Mouse (Mus musculus) T-helper 2 cell (primary cell): ENCODE data around the gene Ivd.

Experiments used
- in situ Hi-C: fragments of 300-600 bp; cut with MboI, MseI; formaldehyde crosslinking; loops from one replicate; pipeline ENCODE4 v1.15.1; 2025; ENCODE audit warnings: high pct_unique_total_duplicates

Ivd gene

GRCm38 (mm10) chr2:118881956-118882355 is 20.2 kb downstream of the Ivd start:
- in situ Hi-C loops: loop anchor here (5.0 kb wide), 1 partner anchor 120 kb away; the partner anchor contains the start of gene Ccdc9b

- in situ Hi-C loops: loop anchor here (5.0 kb wide), 1 partner anchor 121 kb away; the partner anchor contains the start of gene Ccdc9b
Measured at GRCm38 (mm10) chr2:118882840-118883679, 21.3 kb downstream of the Ivd start.

- in situ Hi-C loops: no loop called here
Measured at GRCm38 (mm10) chr2:118887440-118887839, 25.7 kb downstream of the Ivd start.

- in situ Hi-C loops: no loop called here
Measured at GRCm38 (mm10) chr2:118887845-118888548, 26.2 kb downstream of the Ivd start.

- in situ Hi-C loops: loop anchor here (10.0 kb wide), 1 partner anchor 236 kb away; no protein-coding TSS in a partner anchor
Measured at GRCm38 (mm10) chr2:118891173-118891572, 29.4 kb downstream of the Ivd start.

GRCm38 (mm10) chr2:118895990-118896913 is 34.5 kb downstream of the Ivd start:
- in situ Hi-C loops: loop anchor here (10.0 kb wide), 1 partner anchor 241 kb away; no protein-coding TSS in a partner anchor

DNA sequence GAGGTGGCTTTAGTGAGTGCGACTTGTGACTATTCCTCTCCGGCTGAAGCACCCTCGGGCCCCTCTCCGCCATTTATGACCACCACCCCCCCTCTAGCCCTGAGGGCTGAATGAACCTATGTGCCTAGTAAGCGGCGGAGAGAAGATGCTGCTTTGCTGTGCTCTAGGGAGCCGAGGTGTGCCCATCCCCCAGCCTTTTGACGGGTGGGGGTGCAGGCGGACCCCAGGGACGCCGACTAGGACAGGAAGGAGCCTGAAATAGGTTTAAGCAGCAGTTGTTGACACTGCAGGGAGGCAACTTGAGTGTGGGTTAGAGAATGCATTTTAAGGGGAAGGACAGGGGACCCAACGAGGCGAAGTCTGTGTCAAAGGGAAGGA is 35.1 kb downstream of the Ivd start:
- in situ Hi-C loops: loop anchor here (10.0 kb wide), 1 partner anchor 242 kb away; no protein-coding TSS in a partner anchor

DNA sequence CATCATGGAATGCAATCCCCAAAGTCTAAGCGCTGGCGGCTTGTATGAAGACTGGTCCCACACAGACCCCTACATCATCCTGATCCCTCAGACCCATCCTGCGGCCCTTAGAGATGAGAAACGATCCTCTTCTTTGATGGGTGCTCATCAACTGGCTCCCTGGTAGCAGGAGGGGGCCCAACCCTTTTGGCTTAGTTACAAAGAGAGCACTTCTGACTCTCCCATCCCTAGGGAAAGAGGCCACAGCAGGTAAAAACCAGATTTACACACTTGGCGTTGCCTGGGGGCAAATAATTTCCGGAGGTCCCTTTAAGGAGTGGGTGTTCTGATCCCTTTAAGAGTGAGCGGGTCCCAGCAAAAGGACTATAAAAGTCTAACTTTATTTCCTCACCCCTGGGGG is 35.6 kb downstream of the Ivd start:
- in situ Hi-C loops: loop anchor here (10.0 kb wide), 1 partner anchor 243 kb away; no protein-coding TSS in a partner anchor

DNA sequence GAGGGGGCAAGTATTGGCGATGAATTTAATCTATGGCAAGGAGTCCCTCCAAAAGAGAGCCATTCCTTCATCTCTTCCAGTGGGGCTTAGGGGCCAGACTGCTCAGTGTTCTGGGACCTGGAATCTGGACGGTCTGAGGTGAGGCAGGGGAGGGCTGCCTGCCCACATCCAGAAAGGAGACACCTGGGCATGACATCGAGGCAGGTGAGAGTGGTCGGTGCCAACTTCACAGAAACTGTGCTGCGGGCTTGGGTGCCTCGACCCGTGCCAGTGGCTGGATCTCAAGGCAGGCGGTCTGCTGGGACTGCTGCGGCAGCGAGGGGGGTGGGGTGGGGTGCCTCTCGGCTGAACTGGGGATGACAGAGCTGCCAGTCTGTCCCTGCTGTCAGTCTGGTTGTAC is 36.1 kb downstream of the Ivd start:
- in situ Hi-C loops: loop anchor here (10.0 kb wide), 1 partner anchor 243 kb away; no protein-coding TSS in a partner anchor

DNA sequence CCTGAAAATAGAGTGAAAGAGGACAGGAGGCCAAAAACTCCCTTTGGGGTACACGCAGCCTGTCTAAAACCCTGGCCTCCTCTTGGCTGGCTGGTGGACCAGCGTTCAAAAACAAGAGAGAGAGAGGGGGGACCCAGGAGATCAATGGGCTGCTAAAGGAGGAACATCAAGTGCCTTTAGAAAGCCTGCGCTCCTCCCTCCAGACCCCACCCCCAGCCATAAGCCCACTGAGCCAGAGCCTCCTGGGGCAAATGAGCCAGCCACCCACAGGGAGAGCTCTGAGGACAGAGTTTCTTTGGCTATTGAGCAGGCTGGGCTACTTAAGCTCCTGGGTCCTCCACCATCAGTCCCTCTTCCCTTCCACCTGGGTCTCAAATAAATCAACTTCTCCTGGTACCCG is 37.0 kb downstream of the Ivd start:
- in situ Hi-C loops: loop anchor here (10.0 kb wide), 1 partner anchor 244 kb away; no protein-coding TSS in a partner anchor

DNA sequence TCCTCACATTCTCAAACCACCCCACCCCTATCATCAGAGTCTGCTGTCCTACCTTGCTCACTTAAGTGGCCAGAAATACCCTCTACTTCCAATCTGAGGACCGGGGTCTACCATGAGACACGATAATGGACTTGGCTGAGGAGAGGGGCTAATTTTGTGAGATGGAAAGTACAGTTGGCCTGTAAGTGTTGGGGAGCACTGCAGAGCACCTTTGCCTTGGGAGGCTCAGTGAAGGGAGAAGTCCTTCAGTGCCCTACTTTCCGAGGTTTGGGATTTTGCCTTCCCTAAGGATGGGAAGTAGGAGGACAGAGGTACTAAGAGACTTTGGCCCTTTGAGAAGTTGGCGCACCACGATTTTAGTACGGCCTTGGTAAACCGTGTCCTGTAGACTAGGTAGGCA is 37.6 kb downstream of the Ivd start:
- in situ Hi-C loops: loop anchor here (10.0 kb wide), 1 partner anchor 245 kb away; no protein-coding TSS in a partner anchor

- in situ Hi-C loops: loop anchor here (10.0 kb wide), 1 partner anchor 245 kb away; no protein-coding TSS in a partner anchor
Measured at GRCm38 (mm10) chr2:118899981-118900825, 38.4 kb downstream of the Ivd start, which contains the start of gene Bahd1. Gene Bahd1, plus strand, starts transcription at chr2:118900377.

DNA sequence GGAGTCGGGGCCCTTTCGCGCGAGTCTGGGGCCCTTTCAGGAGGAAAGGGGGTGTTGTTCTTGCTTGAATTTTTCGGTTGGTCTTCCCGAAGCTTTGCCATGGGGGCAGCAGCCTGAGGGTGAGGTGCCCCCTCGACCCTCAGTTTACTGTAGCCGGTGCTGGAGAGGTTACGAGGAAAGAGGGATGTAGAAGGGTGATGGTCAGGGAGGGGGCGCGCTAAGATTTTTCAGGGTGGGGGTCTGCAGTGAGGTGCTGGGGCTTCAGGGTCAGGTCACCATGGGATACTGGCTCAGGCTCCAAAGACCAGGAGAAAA is 39.0 kb downstream of the Ivd start:
- in situ Hi-C loops: no loop called here

DNA sequence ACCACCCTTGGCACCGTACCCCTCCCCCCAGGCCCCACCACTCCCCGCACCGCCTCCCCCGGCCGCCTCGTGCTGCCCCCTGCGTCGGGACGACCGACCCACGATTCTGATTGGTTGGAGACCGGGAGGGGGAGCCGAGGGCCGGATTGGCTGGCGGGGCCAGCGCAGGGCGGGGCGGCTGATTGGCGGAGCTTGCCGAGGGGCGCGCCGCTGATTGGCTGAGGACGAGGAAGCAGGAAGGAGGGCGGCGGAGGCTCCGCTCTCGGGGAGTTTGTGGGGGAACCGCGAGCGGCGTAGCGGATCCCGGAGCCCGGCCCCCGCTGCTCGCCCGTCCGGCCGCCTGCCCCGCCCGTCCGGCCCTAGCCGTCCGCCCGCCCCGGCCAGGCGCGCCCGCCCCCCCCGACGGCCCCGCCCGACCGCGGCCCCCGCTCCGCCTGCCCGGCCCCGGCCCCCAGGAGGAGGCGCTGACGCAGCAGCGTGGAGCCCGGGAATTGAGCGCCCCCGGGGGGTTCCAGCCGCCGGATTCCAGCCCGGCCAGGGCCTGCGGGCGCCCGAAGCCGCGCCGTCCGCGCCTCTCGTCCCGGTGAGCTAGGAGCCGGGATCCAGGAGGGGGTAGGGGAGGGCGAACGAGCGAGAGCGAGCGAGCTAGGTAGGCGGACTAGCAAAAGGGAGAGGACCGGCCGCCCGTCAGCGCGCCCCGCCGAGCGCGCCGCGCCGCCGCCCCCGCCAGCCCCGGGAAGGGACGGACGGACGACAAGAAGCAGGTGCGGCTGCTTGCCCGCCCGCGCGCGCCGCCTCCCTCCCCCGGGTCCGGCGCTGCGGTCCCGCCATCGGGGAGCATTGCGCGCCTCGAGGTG is 39.6 kb downstream of the Ivd start:
- in situ Hi-C loops: no loop called here

DNA sequence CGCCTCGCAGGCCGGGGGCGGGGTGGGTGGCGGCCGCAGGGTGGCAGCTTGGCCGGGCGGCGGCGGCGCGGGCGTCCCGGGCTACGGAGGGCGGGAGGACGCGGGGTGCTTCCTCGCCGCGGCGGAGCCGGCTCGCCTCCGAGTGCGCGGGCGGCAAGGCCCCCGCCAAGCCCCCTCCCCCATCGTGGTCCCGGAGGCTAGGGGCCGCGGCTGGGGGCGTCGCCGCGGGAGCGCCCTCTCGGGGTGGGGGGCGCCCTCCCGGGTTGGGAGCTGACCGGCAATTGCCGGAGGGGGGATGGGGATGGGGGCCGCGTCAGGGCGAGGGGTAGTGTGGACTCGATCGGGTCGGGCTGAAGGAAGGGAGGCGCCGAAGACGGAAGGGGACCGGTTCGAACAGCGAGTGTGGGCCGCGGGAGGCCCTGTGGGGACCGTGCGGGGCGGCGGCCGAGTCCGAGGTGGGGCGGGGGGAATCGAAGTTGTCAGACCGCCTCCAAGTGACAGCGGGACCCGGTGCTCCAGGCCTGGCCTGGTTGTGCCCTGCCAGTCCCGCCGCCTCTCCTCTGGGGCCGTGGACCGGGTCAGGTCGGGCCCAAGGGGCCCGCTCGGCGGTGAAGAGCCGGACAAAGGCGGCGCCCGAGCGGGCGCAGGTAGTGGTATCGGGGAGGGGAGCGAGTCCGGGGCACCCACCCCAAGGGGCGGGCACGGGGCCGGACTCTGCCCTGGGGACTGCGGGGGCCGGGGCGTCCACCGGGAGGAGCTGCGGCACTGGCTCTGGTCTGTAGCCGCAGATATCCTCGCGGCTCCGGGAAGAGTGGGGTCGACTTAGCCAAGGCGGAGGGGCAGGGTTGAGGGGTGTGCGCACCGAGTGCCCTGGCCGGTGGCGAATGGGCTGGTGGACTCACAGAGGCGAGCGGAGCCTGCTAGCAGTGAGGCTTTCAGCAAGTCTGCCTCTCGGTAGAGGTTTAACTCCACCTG is 40.6 kb downstream of the Ivd start:
- in situ Hi-C loops: no loop called here

GRCm38 (mm10) chr2:118903333-118903741 is 41.6 kb downstream of the Ivd start:
- in situ Hi-C loops: no loop called here

GRCm38 (mm10) chr2:118905433-118906117 is 43.8 kb downstream of the Ivd start:
- in situ Hi-C loops: no loop called here

DNA sequence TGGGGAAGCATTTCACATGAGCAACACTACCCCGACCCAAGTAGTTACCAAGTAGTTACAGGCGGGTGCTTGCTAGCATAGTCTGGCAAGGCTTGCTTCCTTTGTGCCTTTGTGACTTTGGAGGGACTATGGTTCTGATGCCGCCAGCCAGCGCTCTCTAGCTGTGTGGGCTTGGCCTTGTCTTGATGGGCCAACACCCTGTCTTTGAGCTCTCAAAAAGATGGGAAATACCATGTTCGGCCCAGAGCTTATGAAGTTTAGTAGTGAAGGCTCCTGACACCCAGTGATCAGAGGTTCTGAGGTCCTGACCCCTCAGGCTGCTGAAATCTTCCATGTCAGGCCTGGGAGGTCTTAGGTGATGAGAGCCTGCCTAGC is 44.4 kb downstream of the Ivd start:
- in situ Hi-C loops: no loop called here
